Mouse (Mus musculus) midbrain, embryonic 12.5 days (tissue): ENCODE data around the gene Cd6. TPM values are rescaled to one million over a fixed set of nuclear protein-coding genes. Genes with fewer than 3 reads are reported as not detected.

ENCODE experiments used
- polyA plus RNA-seq: library from polyadenylated mRNA; unstranded; fragments of >200 nt; fragmentation: Nextera tagmentation; extraction: Ambion mirVana; gene quantifications from 2 replicates; pipeline ENCODE4 v1.2.1, GENCODE M21; 2016

Cd6 gene
- polyA plus RNA-seq, 1 experiment from 2014 or later: not detected

Other genes with a start within 250 kb of the Cd6 start
- 406 and 413 TPM in 2 replicates for gene Ddb1, start 224.7 kb downstream of the Cd6 start, polyA plus RNA-seq
- gene Tkfc, start 224.4 kb downstream of the Cd6 start, polyA plus RNA-seq: 22.9 and 25.0 TPM in 2 replicates
- 0.33 and 0.54 TPM in 2 replicates for gene Vwce, start 195.8 kb downstream of the Cd6 start, polyA plus RNA-seq
- not detected in 2 replicates for gene Pga5, start 152.0 kb downstream of the Cd6 start, polyA plus RNA-seq
- 30.5 and 31.9 TPM in 2 replicates for gene Vps37c, start 141.3 kb downstream of the Cd6 start, polyA plus RNA-seq
- gene Cd5, start 91.1 kb downstream of the Cd6 start, polyA plus RNA-seq: 0.27 and 0.32 TPM in 2 replicates
- gene Slc15a3, start 9.7 kb upstream of the Cd6 start, polyA plus RNA-seq: 0.12 and 0.29 TPM in 2 replicates
- 146 and 150 TPM in 2 replicates for gene Tmem132a, start 39.9 kb upstream of the Cd6 start, polyA plus RNA-seq
- 36.4 and 40.3 TPM in 2 replicates for gene Tmem109, start 51.9 kb upstream of the Cd6 start, polyA plus RNA-seq
- gene Prpf19, start 65.2 kb upstream of the Cd6 start, polyA plus RNA-seq: 39.1 and 41.1 TPM in 2 replicates
- gene Zp1, start 90.6 kb upstream of the Cd6 start, polyA plus RNA-seq: 0.38 TPM in 1 of 2 replicates, not detected in the other
- gene Ptgdr2, start 107.1 kb upstream of the Cd6 start, polyA plus RNA-seq: 0.09 and 0.12 TPM in 2 replicates
- gene Ccdc86, start 119.2 kb upstream of the Cd6 start, polyA plus RNA-seq: 21.6 and 23.7 TPM in 2 replicates
- gene Ms4a10, start 144.6 kb upstream of the Cd6 start, polyA plus RNA-seq: not detected in 2 replicates
- gene Ms4a15, start 163.2 kb upstream of the Cd6 start, polyA plus RNA-seq: not detected in 2 replicates
- gene Ms4a18, start 188.0 kb upstream of the Cd6 start, polyA plus RNA-seq: not detected in 2 replicates